Mouse (Mus musculus) lung, postnatal 36 days (tissue): ENCODE results near the gene Exoc4.

Experiments used
- DNase-seq: peaks from one replicate; pipeline ENCODE4 v3.0.0; 2022; ENCODE audit warnings: mixed read lengths

The Exoc4 gene

GRCm38 (mm10) chr6:33872192-33872591 is 623.3 kb downstream of the Exoc4 start:
- no peak for DNase-seq

GRCm38 (mm10) chr6:33873000-33873399 is 624.1 kb downstream of the Exoc4 start:
- DNase-seq, result no peak

GRCm38 (mm10) chr6:33874291-33875014 is 625.6 kb downstream of the Exoc4 start:
- DNase-seq, result no peak

GRCm38 (mm10) chr6:33884141-33884683 is 635.3 kb downstream of the Exoc4 start:
- DNase-seq, result no peak

- no peak for DNase-seq
These were observed 638.1 kb downstream of the Exoc4 start for GRCm38 (mm10) chr6:33886941-33887340.

- DNase-seq, result no peak
These were observed 642.0 kb downstream of the Exoc4 start for GRCm38 (mm10) chr6:33890926-33891325.

GRCm38 (mm10) chr6:33892142-33892541 is 643.3 kb downstream of the Exoc4 start:
- no peak for DNase-seq

- DNase-seq, result no peak
These were observed 651.1 kb downstream of the Exoc4 start for GRCm38 (mm10) chr6:33899973-33900372.

- DNase-seq, result no peak
These were observed 651.7 kb downstream of the Exoc4 start for GRCm38 (mm10) chr6:33900615-33901014.

- DNase-seq, result no peak
These were observed 656.2 kb downstream of the Exoc4 start for GRCm38 (mm10) chr6:33905099-33905498.

- no peak for DNase-seq
These were observed 661.8 kb downstream of the Exoc4 start for GRCm38 (mm10) chr6:33910671-33911070.

GRCm38 (mm10) chr6:33913072-33913471 is 664.2 kb downstream of the Exoc4 start:
- DNase-seq, result no peak

- DNase-seq, result no peak
These were observed 664.6 kb downstream of the Exoc4 start for GRCm38 (mm10) chr6:33913486-33913885.

GRCm38 (mm10) chr6:33913964-33914363 is 665.1 kb downstream of the Exoc4 start:
- no peak for DNase-seq

GRCm38 (mm10) chr6:33923571-33923970 is 674.7 kb downstream of the Exoc4 start:
- no peak for DNase-seq

- DNase-seq, result no peak
These were observed 676.0 kb downstream of the Exoc4 start for GRCm38 (mm10) chr6:33924888-33925287.

GRCm38 (mm10) chr6:33929342-33930086 is 680.6 kb downstream of the Exoc4 start:
- DNase-seq, result peak; percentile 83

- no peak for DNase-seq
These were observed 681.4 kb downstream of the Exoc4 start for GRCm38 (mm10) chr6:33930087-33930945.

- no peak for DNase-seq
These were observed 689.0 kb downstream of the Exoc4 start for GRCm38 (mm10) chr6:33937906-33938305.

- no peak for DNase-seq
These were observed 690.3 kb downstream of the Exoc4 start for GRCm38 (mm10) chr6:33939169-33939568.

- DNase-seq, result no peak
These were observed 698.1 kb downstream of the Exoc4 start for GRCm38 (mm10) chr6:33946911-33947489.

- DNase-seq, result no peak
These were observed 701.2 kb downstream of the Exoc4 start for GRCm38 (mm10) chr6:33950113-33950512.

GRCm38 (mm10) chr6:33955469-33955868 is 706.6 kb downstream of the Exoc4 start:
- DNase-seq, result no peak
